Mouse (Mus musculus): Measurements from ENCODE around the gene Rdh5.

DNA sequence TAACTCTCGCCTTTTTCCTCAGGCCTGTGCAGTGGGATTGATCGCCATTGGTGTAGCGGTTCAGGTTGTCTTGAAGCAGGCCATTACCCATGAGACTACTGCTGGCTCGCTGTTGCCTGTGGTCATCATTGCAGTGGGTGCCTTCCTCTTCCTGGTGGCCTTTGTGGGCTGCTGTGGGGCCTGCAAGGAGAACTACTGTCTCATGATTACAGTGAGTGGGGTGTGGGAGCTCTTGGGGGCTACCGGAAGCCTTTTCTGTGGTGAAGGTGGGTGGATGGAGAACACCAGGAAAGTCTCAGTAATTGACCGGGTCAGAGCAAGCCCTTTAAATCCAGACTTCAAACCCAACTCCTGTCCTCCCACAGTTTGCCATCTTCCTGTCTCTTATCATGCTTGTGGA lies 11.3 kb downstream of the Rdh5 start:
- TF ChIP-seq CTCF (conservative IDR thresholded peaks at IDR 0.05; ENCODE audit: low read length) (no peak), POU5F1 (IDR thresholded peaks at IDR 0.05; ENCODE audit: borderline replicate concordance, low read length) (no peak), NANOG (IDR thresholded peaks at IDR 0.05; ENCODE audit: borderline replicate concordance, low read length) (no peak)

Data from E14TG2a.4 (cell line).